Mouse (Mus musculus): ENCODE results near the gene Gstm5. TPM values are rescaled to one million over a fixed set of nuclear protein-coding genes. Genes with fewer than 3 reads are reported as not detected.
"Not testable (repeated sequence)": the region's sequence is repeated elsewhere in the genome, so short reads cannot be mapped to it uniquely, and the experiment has no call there.

Gstm5 gene
- total RNA-seq, 1 experiment from 2014 or later, result 30.2 TPM

DNA sequence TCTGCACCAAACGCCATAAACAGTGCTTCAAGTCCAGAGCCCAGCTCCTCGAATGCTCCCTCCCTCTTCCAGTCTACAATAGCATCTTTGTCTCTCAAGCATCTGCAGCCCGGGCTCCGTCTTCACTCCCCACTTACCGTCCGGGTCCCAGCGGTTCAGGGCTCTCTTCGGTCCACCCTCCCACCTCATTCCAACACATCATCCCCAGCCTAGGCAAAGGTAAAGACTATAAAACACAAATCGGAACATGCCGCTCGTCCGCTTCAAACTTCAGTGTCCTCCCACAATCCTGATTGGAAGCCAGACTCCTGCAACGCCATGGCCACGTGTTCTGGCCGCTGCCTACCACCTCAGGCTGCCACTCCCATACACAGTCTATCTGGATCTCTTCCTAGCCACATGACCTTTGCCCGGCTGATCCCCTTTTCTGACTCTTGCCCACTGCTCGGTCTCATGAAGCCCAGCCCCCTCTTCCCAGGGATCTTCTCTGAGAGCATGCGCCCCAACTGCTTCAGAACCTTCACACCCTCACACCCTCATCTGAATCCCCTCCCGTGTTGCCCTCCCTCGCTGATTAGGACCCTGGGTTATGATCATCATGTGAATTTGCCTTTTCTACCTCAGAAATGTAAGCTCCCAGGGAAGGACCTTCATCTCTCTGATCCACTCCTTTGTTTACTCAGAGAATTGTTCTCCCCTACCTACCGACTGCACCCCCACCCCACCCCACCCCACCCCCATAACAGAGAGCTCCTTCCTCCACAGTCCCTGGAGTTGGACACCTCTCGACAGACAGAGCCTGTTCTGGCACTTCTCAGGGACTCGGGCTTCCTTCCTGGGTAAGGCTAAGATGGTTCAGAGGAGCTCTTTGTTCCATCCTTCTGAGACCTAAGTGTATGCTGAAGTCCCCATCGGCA, 22.0 kb upstream of the Gstm5 start:
- DNase-seq, result no peak

DNA sequence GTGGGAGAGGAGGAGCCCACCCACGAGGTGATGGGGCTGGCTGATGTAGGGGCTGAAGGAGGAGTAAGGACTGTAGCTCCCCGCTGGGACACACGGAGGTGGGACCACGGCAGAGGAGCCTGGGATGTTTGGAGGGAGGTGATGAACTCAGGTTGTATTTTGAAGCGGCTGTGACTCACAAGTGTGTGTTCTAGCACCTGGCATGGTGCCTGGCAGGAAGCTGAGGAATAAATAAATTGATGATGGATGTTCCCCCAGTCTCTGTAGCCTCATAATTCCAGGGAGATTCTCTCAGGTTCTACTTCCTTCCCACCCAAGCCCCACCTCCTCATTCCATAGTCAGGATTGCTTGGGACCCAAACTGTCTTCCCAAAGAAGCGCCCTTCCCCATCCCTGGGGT, 20.4 kb upstream of the Gstm5 start:
- DNase-seq, result peak; percentile 24

GRCm38 (mm10) chr3:107877005-107877404, 18.6 kb upstream of the Gstm5 start, which contains the start of gene Eps8l3:
TSS of gene Eps8l3 (plus strand) at chr3:107877229.
- DNase-seq, result no peak

GRCm38 (mm10) chr3:107877747-107878736, 17.6 kb upstream of the Gstm5 start:
- no peak for DNase-seq

DNA sequence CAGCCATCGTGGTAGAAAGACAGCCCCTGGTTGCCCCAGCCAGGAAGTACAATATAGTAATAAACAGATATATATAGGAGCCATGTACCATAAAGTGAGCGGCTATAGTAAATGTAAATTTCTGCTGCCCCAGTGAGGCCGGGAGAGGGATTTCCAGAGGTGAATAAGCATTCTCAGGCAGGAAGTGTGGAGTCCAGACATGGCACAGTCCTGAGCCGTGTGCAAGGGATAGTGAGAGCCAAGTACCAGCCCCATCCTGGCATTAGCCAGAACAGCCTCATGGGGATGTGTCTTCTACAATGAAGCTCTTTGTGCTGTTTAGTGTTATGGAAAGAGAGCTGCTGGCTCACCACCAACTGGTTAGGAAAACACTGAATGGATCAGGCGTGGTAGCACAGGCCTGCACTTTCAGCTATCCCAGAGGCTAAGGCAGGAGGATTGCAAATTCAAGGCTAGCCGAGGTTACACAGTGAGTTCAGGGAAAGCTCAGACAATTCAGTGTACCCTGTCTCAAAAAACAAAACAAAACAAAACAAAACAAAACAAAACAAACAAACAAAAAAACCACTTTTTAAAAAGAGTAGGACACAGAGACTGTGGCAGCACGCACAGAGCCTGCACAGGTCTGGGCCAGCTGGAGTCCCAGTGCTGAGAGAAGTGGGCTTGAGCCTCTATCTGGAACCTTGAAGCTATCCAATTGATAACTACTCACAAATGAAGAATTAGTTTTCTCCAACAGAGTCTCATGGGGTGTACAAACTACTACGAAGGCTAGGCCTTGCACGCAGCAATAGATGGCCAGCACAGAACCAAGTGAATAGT, 7.7 kb upstream of the Gstm5 start:
- peak; percentile 27 for DNase-seq

- DNase-seq, result not testable (repeated sequence)
Observed at GRCm38 (mm10) chr3:107889236-107889635, 6.4 kb upstream of the Gstm5 start.

DNA sequence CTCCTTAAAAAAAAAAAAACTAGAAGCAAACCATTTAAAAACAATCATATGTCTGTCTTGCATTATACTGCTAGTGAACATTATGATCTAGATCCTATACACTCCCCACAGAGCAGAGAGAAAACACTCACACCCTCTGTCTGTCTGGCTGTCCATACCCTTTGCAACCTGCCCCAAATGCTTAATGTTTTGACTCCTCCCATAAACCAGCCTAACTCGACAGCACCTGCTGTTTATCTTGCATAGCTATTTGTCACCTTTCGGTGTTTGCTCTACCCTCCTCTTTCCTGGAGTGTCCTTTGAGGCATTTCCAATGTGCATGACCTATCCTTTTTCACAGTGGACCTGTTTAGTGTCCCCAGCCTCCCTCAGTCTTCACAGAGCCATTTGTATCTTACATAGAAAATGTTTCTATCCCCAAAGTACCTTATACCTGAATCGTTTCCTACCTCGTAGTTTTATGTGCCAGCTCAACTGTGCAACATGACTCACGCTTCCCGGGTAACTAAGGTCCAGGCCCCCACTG, 364 bp upstream of the Gstm5 start:
- no peak for DNase-seq

DNA sequence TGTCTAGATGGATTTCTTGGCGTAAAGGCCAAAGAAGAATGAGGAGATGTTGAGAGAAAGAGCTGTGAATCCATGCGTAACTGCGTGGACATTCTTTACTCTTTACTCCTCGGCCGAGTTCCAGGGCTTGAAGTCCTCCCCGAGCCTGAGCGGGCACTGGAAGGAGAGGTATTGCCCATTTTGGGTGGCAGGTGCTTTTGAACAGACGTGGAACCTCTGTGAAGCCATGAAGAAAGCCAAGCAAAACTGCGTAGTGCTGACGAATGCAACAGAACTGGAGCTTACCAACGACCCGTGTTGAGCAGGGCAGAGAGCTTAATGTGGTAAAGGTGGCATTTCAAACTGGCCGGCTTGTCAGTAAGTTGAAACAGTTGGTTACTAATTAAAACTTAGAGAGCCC, 3.1 kb downstream of the Gstm5 start:
- DNase-seq, result no peak

- DNase-seq, result no peak
Observed at GRCm38 (mm10) chr3:107900955-107901673, 5.5 kb downstream of the Gstm5 start.

- DNase-seq, result no peak
Observed at GRCm38 (mm10) chr3:107905942-107906341, 10.3 kb downstream of the Gstm5 start.

DNA sequence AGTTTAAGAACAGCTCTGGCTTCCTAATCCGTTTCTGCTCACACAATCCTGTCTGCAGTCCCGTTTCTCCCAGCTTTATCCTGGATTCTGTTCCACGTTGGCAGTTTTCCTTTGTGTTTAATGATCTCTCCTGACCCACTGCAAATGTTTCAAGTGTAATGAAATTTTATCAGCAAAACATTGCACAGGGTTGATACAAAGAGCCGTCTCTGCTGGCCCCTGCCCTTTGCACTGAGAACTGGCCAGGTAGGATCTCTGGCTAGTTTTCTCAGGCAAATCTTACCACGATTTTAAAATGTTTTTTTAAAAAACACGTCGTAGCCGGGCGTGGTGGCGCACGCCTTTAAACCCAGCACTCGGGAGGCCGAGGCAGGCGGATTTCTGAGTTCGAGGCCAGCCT, 21.1 kb downstream of the Gstm5 start:
- no peak for DNase-seq

DNA sequence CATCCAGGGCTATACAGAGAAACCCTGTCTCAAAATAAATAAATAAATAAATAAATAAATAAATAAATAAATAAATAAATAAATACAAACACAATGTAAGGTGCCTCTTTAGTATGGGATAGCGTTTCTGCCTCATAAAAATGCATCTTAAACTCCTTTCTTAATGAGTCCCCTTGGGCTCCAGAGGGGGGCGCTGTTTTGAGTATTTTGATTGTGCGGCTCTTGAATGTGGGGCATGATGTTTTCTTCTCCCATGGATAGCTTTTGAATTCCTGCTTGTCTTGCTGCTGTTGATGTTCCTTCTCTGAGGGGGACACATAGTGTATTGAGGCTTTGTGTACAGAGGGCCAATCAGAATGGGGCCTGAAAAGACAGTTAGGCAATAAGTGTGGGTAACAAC, 21.5 kb downstream of the Gstm5 start:
- peak; percentile 21 for DNase-seq

GRCm38 (mm10) chr3:107917783-107918408, 22.3 kb downstream of the Gstm5 start:
- peak; percentile 74 for DNase-seq

DNA sequence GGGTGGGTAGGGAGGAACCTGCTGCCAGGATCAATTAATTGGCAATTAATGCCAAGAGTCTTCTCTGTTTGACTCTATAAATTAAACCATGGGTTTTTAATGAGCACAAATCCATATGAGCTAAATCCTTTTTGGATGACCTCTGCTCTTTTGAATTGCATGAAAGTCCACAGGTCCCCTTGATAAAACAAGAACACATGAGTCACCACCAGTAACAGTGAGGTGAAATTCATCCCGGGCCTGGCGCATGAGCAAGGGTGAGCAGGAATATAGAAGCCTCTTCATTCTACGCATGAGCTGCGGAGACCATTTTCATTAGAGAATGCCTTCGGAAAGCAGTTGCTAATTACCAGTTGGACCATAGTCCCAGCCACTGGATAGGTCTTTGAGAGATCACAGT, 24.7 kb downstream of the Gstm5 start:
- no peak for DNase-seq

DNA sequence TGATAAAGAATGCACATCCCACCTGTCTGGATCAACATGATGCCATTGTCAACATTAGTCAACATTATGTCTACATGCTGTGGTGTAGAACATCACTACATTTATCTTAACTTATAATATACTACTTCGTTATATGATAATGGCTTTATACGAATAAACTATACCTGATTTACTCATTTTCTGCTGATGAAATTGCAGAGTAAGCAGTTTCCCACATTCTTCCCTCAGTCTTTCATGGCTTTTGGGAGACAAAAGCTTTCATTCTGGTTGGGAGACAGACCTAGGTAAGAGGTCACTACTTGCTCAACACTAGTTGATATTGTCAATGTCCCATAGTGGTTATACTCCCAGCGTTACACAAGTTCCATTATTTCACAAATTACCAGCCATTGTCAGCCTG, 29.7 kb downstream of the Gstm5 start:
- DNase-seq, result no peak

DNA sequence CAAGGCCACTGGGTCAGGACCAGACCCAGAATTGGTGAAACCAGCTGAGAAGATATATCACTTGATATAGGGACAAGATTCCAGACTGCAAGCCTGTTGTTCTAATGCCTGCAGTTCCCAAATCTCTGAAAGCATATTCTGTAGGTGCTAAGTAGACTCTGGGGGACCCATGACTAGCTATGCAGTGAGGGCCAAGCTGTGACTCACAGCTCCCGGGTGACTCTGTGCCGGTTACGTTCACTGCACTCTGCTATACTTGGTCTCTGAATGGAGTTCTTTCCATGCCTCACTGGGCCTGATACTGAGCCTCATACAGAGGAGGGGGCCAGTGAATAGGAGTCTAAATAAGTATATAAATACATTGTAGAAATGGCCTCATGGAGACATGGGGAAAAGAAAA, 32.2 kb downstream of the Gstm5 start:
- DNase-seq, result peak; percentile 50

- DNase-seq, result peak; percentile 51
Observed at GRCm38 (mm10) chr3:107928691-107929090, 33.1 kb downstream of the Gstm5 start.

DNA sequence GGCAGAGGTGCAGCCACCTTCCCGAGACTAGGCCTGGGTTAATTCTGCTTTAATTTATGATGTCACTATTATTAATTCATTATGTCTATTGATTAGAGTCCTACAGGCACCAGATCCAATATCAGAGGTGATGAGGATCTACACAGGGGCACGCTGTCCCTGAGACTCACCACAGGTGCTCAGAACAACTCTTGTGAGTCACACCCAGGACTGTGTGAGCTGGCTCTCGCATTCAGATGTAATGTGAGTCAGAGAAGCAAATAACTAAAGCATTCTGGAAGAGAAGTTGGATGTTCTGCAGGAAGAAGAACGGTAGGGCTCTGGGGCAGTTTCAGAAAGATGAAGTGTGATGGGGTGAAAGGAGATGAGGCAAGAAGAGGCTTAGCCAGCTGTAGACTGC, 33.6 kb downstream of the Gstm5 start:
- no peak for DNase-seq

- DNase-seq, result no peak
Observed at GRCm38 (mm10) chr3:107929731-107930130, 34.1 kb downstream of the Gstm5 start.

GRCm38 (mm10) chr3:107931134-107931533, 35.5 kb downstream of the Gstm5 start:
- DNase-seq, result no peak

All from adrenal gland, postnatal 14 days (tissue).